Mouse (Mus musculus) spleen, adult 2 months (tissue): ENCODE data around the gene Gabrg3.

ENCODE experiments used
- CTCF ChIP-seq: fragments of 200-500 bp; IDR thresholded peaks from 2 replicates; pipeline ENCODE4 v1.5.1; 2011; ENCODE audit warnings: mild to moderate bottlenecking, inconsistent platforms; ENCODE audit not compliant: insufficient read depth, insufficient read length, insufficient replicate concordance; ENCODE audit errors: extremely low read depth
- POLR2A ChIP-seq: fragments of 200-500 bp; IDR thresholded peaks from 2 replicates; pipeline ENCODE4 v1.6.1; 2011; ENCODE audit warnings: low read depth, low read length, inconsistent platforms

DNA sequence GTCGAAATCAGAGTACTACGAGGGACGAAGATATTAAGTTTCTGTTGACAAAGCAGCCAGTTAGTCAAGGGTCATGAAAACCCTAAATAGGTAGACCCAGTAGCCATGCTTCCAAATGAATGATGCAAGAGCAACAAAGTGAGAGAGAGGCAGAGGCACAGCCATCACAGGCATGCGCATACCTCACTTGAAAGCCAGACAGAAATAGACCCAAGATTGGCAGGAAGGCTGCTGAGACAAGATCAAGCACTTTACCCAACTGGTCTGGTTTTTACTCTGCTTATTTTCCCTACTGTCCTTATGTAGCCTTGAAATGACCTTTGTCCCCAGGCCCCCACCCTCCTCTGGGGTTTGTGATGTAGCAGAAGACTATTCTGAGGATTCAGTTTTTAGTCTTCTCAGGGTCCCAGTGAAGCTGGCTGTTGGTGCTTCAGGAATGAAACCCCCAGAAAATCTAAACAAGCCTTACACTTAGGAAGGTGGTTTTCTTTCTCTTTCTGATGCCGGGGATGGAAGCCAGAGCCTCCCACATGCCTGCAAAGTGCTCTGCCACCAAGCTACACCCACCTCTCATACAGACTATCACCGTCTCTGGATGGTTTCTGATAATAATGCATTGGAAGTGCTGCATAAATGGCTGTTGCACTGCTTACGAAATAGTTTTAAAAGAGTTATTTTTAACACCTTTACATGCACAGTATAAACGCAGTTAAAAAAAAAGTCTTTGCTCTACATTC lies 30.3 kb downstream of the Gabrg3 start:
- no peak for TF ChIP-seq POLR2A
- no peak for TF ChIP-seq CTCF
